Mouse (Mus musculus): Measurements from ENCODE around the gene Abhd16a.

GRCm38 (mm10) chr17:35127017-35127416 lies 38.0 kb downstream of the Abhd16a start:
- TF ChIP-seq CTCF (IDR thresholded peaks at IDR 0.05; ENCODE audit: low read depth, low read length) (no peak), GATA1 (IDR thresholded peaks at IDR 0.05; ENCODE audit: borderline replicate concordance, low read length) (no peak), TAL1 (conservative IDR thresholded peaks at IDR 0.05; ENCODE audit: low read depth, low read length) (no peak), GATA2 (IDR thresholded peaks at IDR 0.05; ENCODE audit: borderline replicate concordance, low read depth, low read length) (no peak)

Measured in G1E (cell line).